Mouse (Mus musculus) MEL (cell line): ENCODE data around the gene Pik3cd. TPM values are rescaled to one million over a fixed set of nuclear protein-coding genes. Genes with fewer than 3 reads are reported as not detected.

ENCODE experiments used
- DNase-seq: peaks from one replicate; pipeline ENCODE4 v3.0.0; 2011; ENCODE audit warnings: low read depth, low spot score
- H3K27ac ChIP-seq: 2 replicates; pipeline ENCODE4 v1.5.1; 2012; ENCODE audit warnings: low read depth, mild to moderate bottlenecking, control low read depth, low read length, moderate library complexity; ENCODE audit not compliant: control insufficient read depth
- H3K27me3 ChIP-seq, 2 experiments: fragments of 150-350 bp in 1 of 2; sonication (generic) in 1 of 2; 2 replicates each; pipeline ENCODE4 v1.6.1; 2012; ENCODE audit warnings: low read length in 2 of 2, mild to moderate bottlenecking in 2 of 2, improper control_type of control experiment in 1 of 2, moderate library complexity in 1 of 2; ENCODE audit not compliant: insufficient read depth in 2 of 2, control insufficient read depth in 1 of 2
- H3K36me3 ChIP-seq, 2 experiments: 2 replicates each; pipeline ENCODE4 v1.6.1; 2012 to 2014; ENCODE audit warnings: low read length in 2 of 2, improper control_type of control experiment in 1 of 2, inconsistent platforms in 1 of 2, mild to moderate bottlenecking in 1 of 2; ENCODE audit not compliant: insufficient read depth in 2 of 2, control insufficient read depth in 1 of 2
- H3K4me1 ChIP-seq, 2 experiments: fragments of 150-350 bp in 1 of 2; sonication (generic) in 1 of 2; 2 replicates each; pipeline ENCODE4 v1.6.1; 2012; ENCODE audit warnings: low read length in 2 of 2, improper control_type of control experiment in 1 of 2, mild to moderate bottlenecking in 1 of 2; ENCODE audit not compliant: insufficient read depth in 2 of 2, control insufficient read depth in 1 of 2
- H3K4me3 ChIP-seq, 2 experiments: fragments of 150-350 bp in 1 of 2; sonication (generic) in 1 of 2; 2 replicates each; pipeline ENCODE4 v1.5.1; 2012; ENCODE audit warnings: low read depth in 2 of 2, low read length in 2 of 2, mild to moderate bottlenecking in 2 of 2, moderate library complexity in 2 of 2, control low read depth in 1 of 2, improper control_type of control experiment in 1 of 2; ENCODE audit not compliant: control insufficient read depth in 1 of 2, insufficient read depth in 1 of 2
- H3K79me2 ChIP-seq: 2 replicates; pipeline ENCODE4 v1.6.1; 2012; ENCODE audit warnings: mild to moderate bottlenecking, low read length, moderate library complexity; ENCODE audit not compliant: control insufficient read depth, poor library complexity, insufficient read depth
- H3K9ac ChIP-seq: 2 replicates; pipeline ENCODE4 v1.6.1; 2012; ENCODE audit warnings: low read depth, mild to moderate bottlenecking, control low read depth, low read length, moderate library complexity; ENCODE audit not compliant: control insufficient read depth, poor library complexity, severe bottlenecking
- H3K9me3 ChIP-seq: fragments of 150-350 bp; sonication (generic); replicated peaks from 2 replicates; pipeline ENCODE4 v1.6.1; 2012; ENCODE audit warnings: mild to moderate bottlenecking, low read length, improper control_type of control experiment, moderate library complexity; ENCODE audit not compliant: insufficient read depth
- CHD1 ChIP-seq: IDR thresholded peaks from 2 replicates; pipeline ENCODE4 v1.6.1; 2012; ENCODE audit warnings: low read depth, mild to moderate bottlenecking, inconsistent platforms, low read length, improper control_type of control experiment
- CHD2 ChIP-seq: IDR thresholded peaks from 2 replicates; pipeline ENCODE4 v1.6.1; 2011; ENCODE audit warnings: low read length, improper control_type of control experiment
- CTCF ChIP-seq, 3 experiments: IDR thresholded peaks in 2 of 3; conservative IDR thresholded peaks in 1 of 3; 2 replicates each; pipeline ENCODE4 v1.5.1; 2011 to 2012; ENCODE audit warnings: low read length in 3 of 3, low read depth in 2 of 3, mild to moderate bottlenecking in 2 of 3, improper control_type of control experiment in 1 of 3, inconsistent platforms in 1 of 3, mixed read lengths in 1 of 3, moderate library complexity in 1 of 3; ENCODE audit not compliant: control insufficient read depth in 1 of 3, insufficient read depth in 1 of 3, poor library complexity in 1 of 3, severe bottlenecking in 1 of 3
- EP300 ChIP-seq, 2 experiments: IDR thresholded peaks; 2 replicates each; pipeline ENCODE4 v1.6.1; 2011; ENCODE audit warnings: improper control_type of control experiment in 2 of 2, low read length in 2 of 2, low read depth in 1 of 2, mild to moderate bottlenecking in 1 of 2
- GABPA ChIP-seq: IDR thresholded peaks from 2 replicates; pipeline ENCODE4 v1.6.1; 2012; ENCODE audit warnings: low read depth, mild to moderate bottlenecking, inconsistent platforms, low read length, improper control_type of control experiment, moderate library complexity
- HCFC1 ChIP-seq: IDR thresholded peaks from 2 replicates; pipeline ENCODE4 v1.6.1; 2012; ENCODE audit warnings: low read depth, mild to moderate bottlenecking, inconsistent platforms, low read length, improper control_type of control experiment, moderate library complexity
- JUND ChIP-seq: IDR thresholded peaks from 2 replicates; pipeline ENCODE4 v1.6.1; 2011; ENCODE audit warnings: low read depth, mild to moderate bottlenecking, improper control_type of control experiment, low read length
- KAT2A ChIP-seq: conservative IDR thresholded peaks from 2 replicates; pipeline ENCODE4 v1.6.1; 2012; ENCODE audit warnings: low read depth, low read length, improper control_type of control experiment, inconsistent platforms
- MAFK ChIP-seq: IDR thresholded peaks from 2 replicates; pipeline ENCODE4 v1.6.1; 2011; ENCODE audit warnings: low read depth, mild to moderate bottlenecking, low read length, improper control_type of control experiment, borderline replicate concordance
- MAX ChIP-seq: IDR thresholded peaks from 2 replicates; pipeline ENCODE4 v1.6.1; 2011; ENCODE audit warnings: low read length, improper control_type of control experiment
- MEF2A ChIP-seq: IDR thresholded peaks from 2 replicates; pipeline ENCODE4 v1.6.1; 2014; ENCODE audit warnings: low read depth, mild to moderate bottlenecking, inconsistent platforms, low read length, improper control_type of control experiment; ENCODE audit not compliant: poor library complexity, insufficient replicate concordance, severe bottlenecking; ENCODE audit errors: extremely low read depth
- MYB ChIP-seq: IDR thresholded peaks from 2 replicates; pipeline ENCODE4 v1.6.1; 2011; ENCODE audit warnings: mild to moderate bottlenecking, low read depth, low read length, improper control_type of control experiment
- POLR2A ChIP-seq, 2 experiments: IDR thresholded peaks; 2 replicates each; pipeline ENCODE4 v1.6.1; 2011 to 2012; ENCODE audit warnings: low read length in 2 of 2, mild to moderate bottlenecking in 2 of 2, control low read depth in 1 of 2, improper control_type of control experiment in 1 of 2, low read depth in 1 of 2, moderate library complexity in 1 of 2; ENCODE audit not compliant: control insufficient read depth in 1 of 2, insufficient read depth in 1 of 2, poor library complexity in 1 of 2
- RCOR1 ChIP-seq: IDR thresholded peaks from 2 replicates; pipeline ENCODE4 v1.6.1; 2012; ENCODE audit warnings: low read depth, mild to moderate bottlenecking, inconsistent platforms, low read length, improper control_type of control experiment
- SIN3A ChIP-seq: IDR thresholded peaks from 2 replicates; pipeline ENCODE4 v1.6.1; 2012; ENCODE audit warnings: low read length, improper control_type of control experiment, inconsistent platforms
- SMC3 ChIP-seq: IDR thresholded peaks from 2 replicates; pipeline ENCODE4 v1.6.1; 2011; ENCODE audit warnings: low read depth, low read length, improper control_type of control experiment
- TAL1 ChIP-seq: IDR thresholded peaks from 2 replicates; pipeline ENCODE4 v1.6.1; 2012; ENCODE audit warnings: mild to moderate bottlenecking, inconsistent platforms, low read length, moderate library complexity, mixed read lengths
- TBP ChIP-seq: IDR thresholded peaks from 2 replicates; pipeline ENCODE4 v1.8.0; 2011; ENCODE audit warnings: low read depth, low read length, improper control_type of control experiment
- UBTF ChIP-seq: IDR thresholded peaks from 2 replicates; pipeline ENCODE4 v1.6.1; 2012; ENCODE audit warnings: low read depth, mild to moderate bottlenecking, inconsistent platforms, low read length, improper control_type of control experiment, moderate library complexity, borderline replicate concordance; ENCODE audit not compliant: insufficient read depth
- ZC3H11A ChIP-seq: IDR thresholded peaks from 2 replicates; pipeline ENCODE4 v1.6.1; 2012; ENCODE audit warnings: low read depth, mild to moderate bottlenecking, inconsistent platforms, low read length, improper control_type of control experiment
- ZKSCAN1 ChIP-seq: IDR thresholded peaks from 2 replicates; pipeline ENCODE4 v1.6.1; 2012; ENCODE audit warnings: low read depth, mild to moderate bottlenecking, inconsistent platforms, low read length, improper control_type of control experiment, moderate library complexity
- polyA plus RNA-seq, 2 experiments: library from polyadenylated mRNA; stranded (reverse) in 1 of 2; unstranded in 1 of 2; fragments of >175 nt in 1 of 2; fragments of >200 nt in 1 of 2; gene quantifications; 2 replicates each; pipeline versions ENCODE4 v1.2.1 to v1.2.4; 2012; ENCODE audit warnings: low replicate concordance in 2 of 2, low read depth in 1 of 2; ENCODE audit not compliant: insufficient read length in 2 of 2, insufficient read depth in 1 of 2, missing spikeins in 1 of 2
- total RNA-seq: library from RNA; depleted of rRNA; stranded (reverse); fragments of 300-350 nt; gene quantifications from 2 replicates; pipeline ENCODE4 v1.2.3, GENCODE M21; 2012

Gene Pik3cd
- total and polyA plus RNA-seq, 3 experiments, result 45.9 to 152 (median 49.8) TPM

DNA sequence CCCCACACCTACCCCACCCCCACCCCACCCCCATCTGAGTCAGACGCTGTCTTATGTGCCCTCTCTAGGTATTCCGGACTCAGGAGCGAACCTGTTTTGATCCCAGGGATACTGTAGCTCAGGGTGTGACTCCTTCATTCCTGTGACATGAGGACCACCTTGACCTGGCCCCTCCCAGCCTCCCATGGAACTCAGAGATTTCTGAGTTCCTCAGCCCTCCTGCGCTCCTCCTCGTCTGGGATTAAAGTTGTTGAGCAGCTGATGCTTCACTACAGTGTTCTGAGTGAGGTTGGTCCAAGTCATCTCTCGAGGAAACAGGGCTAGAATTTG, 94.1 kb downstream of the Pik3cd start:
- no peaks in the 10 kb centered on the region for H3K9me3 ChIP-seq
- H3K36me3 ChIP-seq, result no peaks in the 10 kb centered on the region
- H3K79me2 ChIP-seq, result no peaks in the 10 kb centered on the region
- peaks cover 0 to 11% of the 10 kb centered on the region in 2 experiments; a peak in 2 of 4 replicates for H3K4me1 ChIP-seq
- H3K27ac ChIP-seq, result no peak overlapping the region
- no peak overlapping the region for H3K4me3 ChIP-seq
- TF ChIP-seq CTCF (IDR thresholded peaks at IDR 0.05 in 2 of 3, conservative IDR thresholded peaks at IDR 0.05 in 1 of 3; ENCODE audit: control insufficient read depth in 1 of 3, insufficient read depth in 1 of 3, low read depth in 2 of 3, low read length in 3 of 3, poor library complexity in 1 of 3, severe bottlenecking in 1 of 3) (no peak), RCOR1 (no peak), ZKSCAN1 (no peak), ZC3H11A (no peak), JUND (no peak), KAT2A (no peak), UBTF (no peak), SMC3 (no peak), MAX (no peak), MAFK (no peak), EP300 (IDR thresholded peaks at IDR 0.05; ENCODE audit: low read depth in 1 of 2, low read length in 2 of 2) (no peak)
- TF ChIP-seq, all 39 proteins: peak for 0
- Histone ChIP-seq H3K9ac (no peak overlapping the region), H3K27me3 (peaks cover 0 to 1% of the 10 kb centered on the region in 2 experiments; a peak in 1 of 4 replicates)
- DNase-seq, result no peak

DNA sequence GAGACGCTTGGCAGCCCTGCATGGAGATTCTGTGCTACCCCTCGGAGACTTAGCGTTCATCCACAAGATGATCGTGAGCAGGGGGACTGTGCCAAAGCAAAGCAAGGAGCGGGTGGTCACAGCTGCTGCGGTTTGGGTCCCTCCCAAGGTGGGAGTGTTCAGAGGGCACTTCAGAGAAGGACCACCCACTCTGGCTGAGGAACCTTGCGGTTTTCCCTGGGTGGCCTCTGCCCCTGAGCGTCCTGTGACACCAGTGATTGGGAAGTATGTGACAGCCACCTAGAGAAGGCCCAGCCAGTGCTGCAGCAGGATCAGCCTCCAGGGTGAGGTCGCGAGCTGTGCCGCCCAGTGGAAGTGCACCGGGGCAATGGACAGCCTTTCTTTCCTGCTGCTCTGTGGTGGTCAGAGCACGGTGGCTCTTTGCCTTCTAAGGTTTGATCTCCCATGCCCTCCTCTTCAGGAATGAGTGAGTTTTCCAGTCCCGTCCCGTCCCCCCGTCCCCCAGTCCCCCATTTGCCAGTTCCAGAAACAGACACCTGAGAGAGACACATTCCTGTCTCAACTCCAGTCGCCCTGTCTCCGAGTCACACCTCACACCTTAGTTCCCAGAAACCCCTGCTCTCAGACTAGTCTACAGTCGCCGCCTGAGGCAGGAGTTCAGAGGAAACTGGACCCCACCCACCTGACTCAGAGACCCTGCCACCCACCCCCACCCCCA, 94.6 kb downstream of the Pik3cd start:
- peaks cover 0 to 1% of the 10 kb centered on the region in 2 experiments; a peak in 1 of 4 replicates for H3K27me3 ChIP-seq
- H3K36me3 ChIP-seq, result no peaks in the 10 kb centered on the region
- H3K9ac ChIP-seq, result no peak overlapping the region
- H3K27ac ChIP-seq, result no peak overlapping the region
- peaks cover 0 to 11% of the 10 kb centered on the region in 2 experiments; a peak in 2 of 4 replicates for H3K4me1 ChIP-seq
- peak; percentile 14 for DNase-seq
- no peaks in the 10 kb centered on the region for H3K9me3 ChIP-seq
- no peak for TF ChIP-seq MYB
- no peak for TF ChIP-seq CHD2
- no peak for TF ChIP-seq TAL1
- TF ChIP-seq CTCF (IDR thresholded peaks at IDR 0.05 in 2 of 3, conservative IDR thresholded peaks at IDR 0.05 in 1 of 3; ENCODE audit: control insufficient read depth in 1 of 3, insufficient read depth in 1 of 3, low read depth in 2 of 3, low read length in 3 of 3, poor library complexity in 1 of 3, severe bottlenecking in 1 of 3), result no peak
- TF ChIP-seq UBTF, result no peak
- no peak for TF ChIP-seq TBP
- no peak for TF ChIP-seq RCOR1
- TF ChIP-seq ZC3H11A, result no peak
- no peak for TF ChIP-seq POLR2A (IDR thresholded peaks at IDR 0.05; ENCODE audit: control insufficient read depth in 1 of 2, insufficient read depth in 1 of 2, low read depth in 1 of 2, low read length in 2 of 2, poor library complexity in 1 of 2)
- no peak for TF ChIP-seq CHD1
- TF ChIP-seq GABPA, result no peak
- no peak for TF ChIP-seq JUND
- no peak for TF ChIP-seq SIN3A
- TF ChIP-seq HCFC1, result no peak
- TF ChIP-seq MAX, result no peak
- no peak for TF ChIP-seq MAFK
- no peak for TF ChIP-seq MEF2A
- H3K4me3 ChIP-seq, result no peak overlapping the region
- no peaks in the 10 kb centered on the region for H3K79me2 ChIP-seq
